Mouse (Mus musculus): ENCODE data around the gene Glyctk. TPM values are rescaled to one million over a fixed set of nuclear protein-coding genes. Genes with fewer than 3 reads are reported as not detected.

Glyctk gene
- total RNA-seq, 2 experiments from 2014 or later: 4.2 to 4.8 TPM

DNA sequence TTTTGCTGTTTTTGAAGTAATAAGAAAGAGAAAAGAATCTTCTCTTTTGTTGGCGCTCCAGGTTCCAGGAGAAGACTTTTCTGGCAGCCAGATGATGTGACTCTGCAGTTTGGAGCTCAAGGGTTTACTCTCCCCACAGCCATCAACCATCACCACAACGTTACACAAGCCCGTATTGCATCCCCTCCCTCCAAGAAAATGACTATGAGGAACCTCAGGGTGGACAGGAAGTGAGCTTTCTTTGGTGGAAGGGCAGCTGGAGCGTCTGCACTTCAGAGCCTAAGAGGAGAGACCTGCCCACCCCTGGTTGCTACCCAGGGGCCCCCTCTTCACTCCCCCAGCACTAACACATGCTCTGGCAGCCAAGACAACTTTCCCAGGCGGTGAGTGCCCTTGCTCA is 10.7 kb downstream of the Glyctk start:
- no peak for DNase-seq

DNA sequence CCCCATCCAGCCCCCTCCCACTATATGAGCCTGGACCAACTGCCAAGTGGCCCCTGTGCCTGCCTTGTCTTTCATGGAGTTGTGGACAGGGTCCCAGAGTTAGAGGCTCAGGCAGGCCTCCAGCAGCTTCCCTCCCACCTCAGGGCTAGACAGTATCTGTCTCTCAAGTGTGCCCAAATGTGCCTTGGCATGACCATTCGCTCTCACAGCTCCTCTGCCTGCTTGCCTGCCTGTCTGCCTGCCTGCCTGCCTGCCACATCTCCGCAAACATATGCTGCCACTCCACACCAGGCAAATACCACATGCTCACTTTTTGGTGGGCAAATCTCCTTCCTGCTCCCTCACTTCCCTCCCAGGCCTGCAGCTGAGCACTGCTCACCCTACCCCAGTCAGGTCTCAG is 12.4 kb downstream of the Glyctk start:
- DNase-seq: no peak

DNA sequence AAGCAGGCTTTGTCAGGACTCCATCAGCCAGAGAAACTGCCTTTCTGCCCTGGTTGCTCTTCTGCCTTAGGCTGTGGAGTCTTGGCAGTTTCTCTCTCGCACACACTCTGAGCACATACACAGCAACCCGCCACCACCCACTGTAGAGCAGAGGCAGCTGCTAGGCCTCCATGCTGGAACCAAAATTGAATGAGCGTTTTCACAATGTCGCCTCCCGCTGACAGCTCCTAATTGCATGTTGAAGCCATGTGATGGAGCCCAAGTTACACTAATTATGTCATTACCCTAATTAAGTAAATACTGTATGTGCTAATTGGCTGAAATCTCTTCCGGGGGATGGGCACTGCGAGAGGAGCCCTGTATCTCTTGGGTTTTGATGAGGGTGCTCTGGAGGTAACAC is 13.8 kb downstream of the Glyctk start:
- peak; percentile 32 to 33 for DNase-seq

DNA sequence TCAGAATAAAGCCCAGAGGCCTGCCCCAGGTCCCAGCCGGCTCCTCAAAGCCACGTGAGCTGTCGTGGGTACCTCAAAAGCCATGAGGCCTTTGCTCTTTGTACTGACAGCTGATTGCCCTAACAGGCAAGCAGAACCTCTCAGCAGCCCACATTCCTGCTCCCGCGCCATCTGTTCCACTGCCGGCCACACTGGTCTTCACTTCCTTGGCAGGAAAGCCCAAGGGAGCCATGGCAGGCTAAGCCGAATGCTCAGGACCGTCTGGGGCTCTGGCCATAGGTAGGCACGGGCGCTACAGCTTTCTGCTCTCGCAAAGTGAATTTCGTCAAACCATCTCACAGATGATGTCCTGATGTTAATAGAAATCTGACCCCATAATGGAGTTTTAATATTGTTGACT is 16.0 kb downstream of the Glyctk start:
- no peak for DNase-seq

DNA sequence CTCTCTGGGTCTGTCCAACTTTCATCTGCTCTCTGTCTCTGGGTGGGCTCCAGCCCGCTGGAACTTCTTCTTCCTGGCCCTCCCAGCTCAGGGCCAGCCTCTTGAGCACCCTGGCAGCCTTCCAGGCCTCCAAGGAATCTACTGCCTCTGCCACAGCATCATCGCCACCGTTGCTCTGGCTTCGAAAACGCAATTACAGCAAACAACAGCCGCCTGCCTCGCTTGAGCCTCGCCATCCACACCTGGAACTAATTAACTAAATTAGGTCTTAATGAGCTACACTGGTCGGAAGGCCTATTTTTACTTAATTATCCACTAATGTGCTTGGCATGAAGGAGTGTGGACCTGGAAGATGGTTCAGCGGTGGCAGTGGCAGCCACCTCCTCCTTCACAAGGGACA is 18.2 kb downstream of the Glyctk start:
- no peak for DNase-seq

DNA sequence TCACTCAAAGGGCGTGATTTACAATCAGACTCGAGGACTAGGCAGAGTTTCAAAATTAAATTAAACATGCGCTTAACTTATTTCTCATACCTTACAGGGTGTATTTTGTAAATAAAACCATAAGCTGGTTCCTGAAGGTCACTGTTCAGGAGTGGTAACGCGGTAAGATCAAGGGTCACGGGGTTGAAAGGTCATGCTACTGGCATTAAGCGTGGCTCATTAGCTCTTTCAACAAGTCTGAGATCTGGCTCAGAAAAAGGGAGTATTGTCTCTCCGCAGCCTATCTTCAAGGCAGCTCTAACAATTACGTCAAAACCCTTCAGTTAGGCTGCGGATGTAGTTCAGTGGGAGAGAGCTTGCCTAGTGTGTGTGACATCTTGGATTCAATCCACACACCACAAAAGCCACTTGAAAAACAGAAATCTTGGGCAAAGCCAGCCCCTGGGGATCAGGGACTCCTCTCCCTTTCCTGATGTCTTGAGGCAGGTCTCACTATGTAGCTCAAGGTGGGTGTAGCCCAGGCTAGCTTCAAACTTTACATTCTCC is 20.2 kb downstream of the Glyctk start:
- no peak for DNase-seq

DNA sequence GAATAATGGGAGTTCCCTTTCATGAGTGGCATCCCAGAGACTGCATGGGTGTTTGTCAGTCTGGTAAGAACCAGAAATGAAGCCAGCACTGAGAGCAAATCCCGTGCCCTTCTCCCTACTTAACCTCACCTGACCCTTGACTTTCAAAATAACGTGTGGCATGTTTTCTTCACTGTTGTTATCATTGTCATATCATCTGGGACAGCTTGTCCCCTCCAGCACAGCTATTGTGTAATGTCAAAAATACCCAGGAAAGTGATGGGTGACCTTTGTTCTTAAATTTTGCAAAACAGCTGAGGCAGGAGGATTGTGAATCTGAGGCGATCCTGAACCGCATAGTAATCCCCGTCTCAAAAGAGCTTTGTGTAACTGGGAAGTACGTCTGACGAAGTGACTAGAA is 27.7 kb downstream of the Glyctk start:
- DNase-seq: no peak

DNA sequence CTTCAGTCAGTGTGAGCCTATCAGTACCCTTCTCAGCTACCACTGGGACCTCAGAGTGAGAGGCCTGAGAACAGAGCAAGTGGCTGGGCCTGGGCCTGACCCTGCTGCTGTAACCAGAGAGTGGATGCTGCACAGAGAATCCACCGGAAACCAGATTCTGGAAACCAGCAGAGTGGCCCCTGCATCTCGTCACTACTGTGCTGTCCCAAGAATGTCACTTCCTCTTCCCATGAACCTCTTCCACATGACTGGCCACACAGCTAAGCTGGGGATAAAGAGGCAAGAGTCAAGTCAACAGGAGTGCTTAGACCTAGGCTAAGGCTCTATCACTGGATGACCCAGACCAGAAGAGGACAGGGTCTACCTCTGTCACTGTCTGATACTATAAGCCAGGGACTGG is 28.9 kb downstream of the Glyctk start:
- DNase-seq: no peak

DNA sequence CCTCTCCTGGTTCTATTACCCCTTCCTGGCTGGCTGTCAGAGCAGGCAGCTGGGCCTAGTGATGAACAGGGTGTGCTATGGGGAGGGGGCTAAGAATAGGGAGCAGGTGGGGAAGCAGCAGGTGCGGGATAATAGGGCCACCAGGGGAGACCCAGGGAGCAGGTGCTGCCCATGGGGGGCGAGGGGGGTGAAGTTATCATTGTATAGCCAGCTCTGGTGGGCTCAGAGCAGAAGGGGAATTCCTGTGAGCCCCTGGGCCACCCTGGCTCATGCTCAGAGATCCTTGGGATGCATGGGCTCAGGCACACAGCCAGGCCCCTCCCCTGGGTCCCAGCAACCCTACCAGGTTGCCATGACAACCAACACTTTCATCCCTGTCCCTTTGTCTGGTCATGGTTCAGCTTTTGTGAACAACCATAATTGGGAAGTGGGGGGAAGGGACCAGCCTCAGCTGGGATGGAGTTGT is 31.1 kb downstream of the Glyctk start:
- DNase-seq: no peak

DNA sequence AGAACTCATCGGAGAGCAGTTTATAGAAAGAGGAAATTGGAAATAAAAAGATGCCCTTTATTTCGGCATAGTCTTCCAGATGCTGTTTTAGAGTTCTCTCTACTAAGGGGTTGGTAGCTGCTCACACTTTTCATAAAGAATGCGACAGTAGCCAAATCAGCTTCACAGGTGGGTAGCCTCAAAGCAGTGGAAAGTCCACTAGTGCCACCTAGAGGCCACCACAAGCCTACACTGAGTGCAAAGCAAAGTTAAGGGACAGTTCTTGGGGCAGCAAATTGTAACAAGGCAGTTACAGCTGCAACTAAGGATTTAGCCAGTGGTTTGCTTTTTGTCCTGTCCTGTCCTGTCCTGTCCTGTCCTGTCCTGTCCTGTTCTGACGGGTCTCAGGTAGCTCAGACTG is 34.3 kb downstream of the Glyctk start:
- peak in 1 of 2 experiments; percentile 19 for DNase-seq

DNA sequence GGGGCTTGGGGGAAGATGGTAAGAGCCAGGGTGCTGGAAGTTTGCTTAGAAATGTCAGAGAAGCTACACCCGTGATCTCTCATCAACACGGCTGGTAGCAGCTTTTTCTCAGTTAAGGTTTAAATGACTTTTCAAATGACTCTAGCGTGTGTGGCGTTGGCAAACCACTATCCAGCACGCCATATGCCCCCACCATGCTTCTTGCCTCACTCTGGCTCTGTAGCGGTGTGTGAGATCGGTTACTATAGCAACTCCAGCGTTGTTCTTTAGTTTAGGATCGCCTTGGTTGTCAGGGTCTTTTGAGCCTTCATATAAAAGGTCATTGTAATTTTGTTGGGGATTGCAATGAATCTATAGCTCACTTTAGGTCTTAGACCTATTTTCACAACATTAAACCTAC is 38.9 kb downstream of the Glyctk start:
- no peak for DNase-seq

DNA sequence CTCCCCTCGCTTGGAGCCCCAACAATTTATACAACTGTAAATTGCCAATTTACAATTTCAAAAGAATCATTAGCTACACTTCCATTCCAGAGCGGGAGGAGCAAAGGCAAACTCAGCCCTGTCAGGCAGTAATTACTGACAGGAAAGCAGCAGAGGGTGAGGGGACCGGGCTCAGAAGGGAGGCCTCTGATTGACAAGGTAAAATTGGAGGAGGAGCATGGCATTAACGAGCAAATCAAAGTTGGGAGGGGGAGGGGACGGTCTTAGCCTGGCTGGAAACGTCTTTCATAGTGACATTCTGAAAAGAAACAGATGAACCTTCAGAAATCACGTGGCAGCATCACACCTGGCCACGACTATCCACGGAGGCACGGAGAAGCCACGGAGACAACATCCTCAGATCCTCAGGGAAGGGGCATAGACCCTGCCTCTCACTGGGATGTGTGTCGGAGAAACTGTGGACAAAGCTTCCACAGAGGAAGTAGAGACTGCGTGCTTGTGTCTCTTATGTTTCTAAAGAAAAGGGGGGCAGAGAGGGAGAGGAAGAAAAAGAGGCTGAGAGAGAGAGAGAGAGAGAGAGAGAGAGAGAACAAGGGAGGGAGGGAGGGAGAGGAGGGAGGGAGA is 42.0 kb downstream of the Glyctk start:
- DNase-seq: no peak

DNA sequence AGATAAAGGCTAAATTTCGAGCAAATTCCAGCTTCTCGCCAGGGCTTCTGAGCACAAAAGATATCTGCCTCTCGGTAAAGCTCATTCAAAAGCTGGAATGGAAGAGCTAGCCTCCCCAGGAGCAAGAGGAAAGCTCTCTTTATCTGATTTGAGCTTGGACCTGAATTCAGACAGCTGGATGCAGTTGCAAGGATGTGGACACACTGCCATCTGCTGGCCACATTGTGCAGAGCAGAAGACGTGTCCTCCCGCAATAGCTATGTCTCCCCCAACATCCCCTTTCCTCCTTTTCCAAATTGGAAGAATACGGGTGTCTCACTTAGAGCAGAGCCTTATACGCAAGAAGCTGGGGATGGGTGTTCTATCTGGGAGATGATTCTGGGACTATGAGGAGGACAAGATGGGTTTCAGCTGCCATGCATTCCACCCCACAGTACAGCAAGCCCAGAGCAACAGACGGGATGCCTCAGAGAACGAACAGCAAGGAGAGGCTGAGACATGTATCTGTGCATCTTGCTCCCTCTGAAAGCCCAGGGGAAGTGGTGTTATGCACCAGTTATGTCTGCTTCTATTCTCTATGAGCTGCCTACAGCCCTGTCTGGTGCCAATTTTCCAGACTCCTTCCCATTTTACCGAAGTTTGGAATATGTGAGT is 45.0 kb downstream of the Glyctk start:
- DNase-seq: peak; percentile 75 to 78

DNA sequence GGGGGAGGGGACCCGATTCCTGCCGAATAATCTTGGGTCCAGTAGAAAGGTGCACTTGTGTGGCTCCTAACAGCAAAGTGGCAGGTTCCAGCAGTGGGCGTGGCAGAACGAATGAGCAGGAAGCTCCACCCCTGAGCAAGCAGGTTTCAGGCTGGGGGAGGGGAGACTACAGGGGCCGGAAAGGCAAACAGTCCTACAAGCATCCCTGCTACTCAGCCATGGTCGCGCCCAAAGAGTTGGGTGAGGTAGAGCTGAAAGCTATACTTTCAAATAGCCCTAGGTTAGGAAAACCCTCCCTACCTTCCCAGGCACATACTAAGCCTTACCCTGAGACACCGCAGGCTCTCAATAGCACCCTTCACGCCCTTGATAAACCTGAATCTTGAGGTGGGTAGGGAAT is 51.7 kb downstream of the Glyctk start:
- no peak for DNase-seq

DNA sequence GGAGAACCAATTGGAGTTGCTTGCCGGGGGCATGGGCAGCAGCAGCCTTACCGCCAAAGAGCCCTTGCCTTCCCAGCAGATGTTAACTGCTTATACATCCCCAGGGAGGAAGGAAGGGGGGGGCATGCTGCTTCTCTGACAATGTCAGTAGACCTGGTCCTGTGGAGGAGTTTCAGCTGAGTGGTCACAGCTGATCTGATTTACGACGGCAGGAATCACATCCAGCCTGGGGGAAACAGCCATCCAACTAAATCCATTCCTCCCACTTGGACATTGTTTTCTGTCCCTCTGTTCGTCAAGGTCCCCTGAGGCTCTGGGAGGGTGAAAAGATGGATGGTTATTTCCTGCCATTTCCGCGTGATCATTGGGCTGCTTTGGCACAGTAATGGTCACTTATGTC is 53.5 kb downstream of the Glyctk start:
- DNase-seq: no peak

Small RNA genes within 50 kb of the gene (microRNA-seq; reads per million reads assigned to microRNA genes)
- gene Mir135a-1: 5.5 to 6.6 reads per million in 2 experiments
- gene Mirlet7g: 105,913 to 107,828 reads per million in 2 experiments

Other genes starting within 250 kb of the Glyctk start
- gene Col6a5, start 197.5 kb downstream of the Glyctk start, total RNA-seq (2021): 1 to 10 TPM in 1 of 2 experiments, under 1 TPM in 1; 0.95 to 1.1 TPM
- 1 to 10 TPM; 1.2 to 1.8 TPM for gene Col6a4, start 61.4 kb downstream of the Glyctk start, total RNA-seq (2021)
- 100 to 1,000 TPM; 143 TPM for gene Wdr82, start 12.8 kb upstream of the Glyctk start, total RNA-seq (2021)
- gene Ppm1m, start 41.6 kb upstream of the Glyctk start, total RNA-seq (2021): 10 to 100 TPM; 16.0 to 20.8 TPM
- 10 to 100 TPM; 52.1 to 57.5 TPM for gene Twf2, start 45.0 kb upstream of the Glyctk start, total RNA-seq (2021)
- 1 to 10 TPM in 1 of 2 experiments, under 1 TPM in 1; 0.97 to 1.6 TPM for gene Tlr9, start 64.5 kb upstream of the Glyctk start, total RNA-seq (2021)
- 100 to 1,000 TPM; 138 to 142 TPM for gene Alas1, start 90.5 kb upstream of the Glyctk start, total RNA-seq (2021)
- 10 to 100 TPM; 10.6 to 12.2 TPM for gene Poc1a, start 122.9 kb upstream of the Glyctk start, total RNA-seq (2021)
- 10 to 100 TPM; 86.0 to 88.6 TPM for gene Dusp7, start 210.5 kb upstream of the Glyctk start, total RNA-seq (2021)

Measured in layer of hippocampus, postnatal 36 days (tissue).